Mouse (Mus musculus) liver, embryonic 11.5 days (tissue): ENCODE measurements around the gene Cln5. TPM values are rescaled to one million over a fixed set of nuclear protein-coding genes. Genes with fewer than 3 reads are reported as not detected.

Experiments used
- ATAC-seq: fragments of 200-750 bp; cut with Nextera tagmentation; replicated peaks from 2 replicates; pipeline ENCODE4 v1.8.0; 2017; ENCODE audit warnings: moderate number of reproducible peaks, mild to moderate bottlenecking, moderate TSS enrichment, moderate library complexity; ENCODE audit not compliant: low FRiP score
- DNase-seq: peaks from one replicate; pipeline ENCODE4 v3.0.0-alpha.2; 2017; ENCODE audit warnings: low spot score
- H3K27ac ChIP-seq: fragments of 300-500 bp; sonication (generic); 2 replicates; pipeline ENCODE4 v1.5.1; 2014; ENCODE audit warnings: mild to moderate bottlenecking, low read depth, low read length, control low read depth
- H3K27me3 ChIP-seq: fragments of 300-500 bp; sonication (generic); replicated peaks from 2 replicates; pipeline ENCODE4 v1.6.1; 2014; ENCODE audit warnings: low read length, mixed read lengths; ENCODE audit not compliant: control insufficient read depth, insufficient read depth
- H3K36me3 ChIP-seq: fragments of 300-500 bp; sonication (generic); 2 replicates; pipeline ENCODE4 v1.6.1; 2014; ENCODE audit warnings: mild to moderate bottlenecking, low read length, moderate library complexity, mixed read lengths; ENCODE audit not compliant: control insufficient read depth, insufficient read depth
- H3K4me1 ChIP-seq: fragments of 300-500 bp; sonication (generic); replicated peaks from 2 replicates; pipeline ENCODE4 v1.6.1; 2014; ENCODE audit warnings: low read length, mixed read lengths; ENCODE audit not compliant: control insufficient read depth, insufficient read depth
- H3K4me2 ChIP-seq: fragments of 300-500 bp; sonication (generic); 2 replicates; pipeline ENCODE4 v1.6.1; 2014; ENCODE audit warnings: mild to moderate bottlenecking, control low read depth, moderate library complexity
- H3K4me3 ChIP-seq: fragments of 300-500 bp; sonication (generic); 2 replicates; pipeline ENCODE4 v1.5.1; 2014; ENCODE audit warnings: low read depth, low read length, control low read depth
- H3K9ac ChIP-seq: fragments of 300-500 bp; sonication (generic); 2 replicates; pipeline ENCODE4 v1.6.1; 2014; ENCODE audit warnings: low read depth, low read length, control low read depth
- H3K9me3 ChIP-seq: fragments of 300-500 bp; sonication (generic); 2 replicates; pipeline ENCODE4 v1.6.1; 2016; ENCODE audit warnings: low read length, inconsistent platforms, mixed read lengths; ENCODE audit not compliant: control insufficient read depth
- WGBS: fragments of 180-500 bp; shearing (Covaris S2); extraction: QIAGEN DNeasy Blood & Tissue Kit; methylation state at CpG from one replicate; pipeline ENCODE4 v1.1.7; 2014; 5-methylcytosine and 5-hydroxymethylcytosine counted together
- polyA plus RNA-seq: library from polyadenylated mRNA; unstranded; fragments of >200 nt; fragmentation: Nextera tagmentation; extraction: Ambion mirVana; gene quantifications from 2 replicates; pipeline ENCODE4 v1.2.1, GENCODE M21; 2014

Cln5 gene
- polyA plus RNA-seq, 1 experiment from 2014 or later = 29.4 TPM

- Histone ChIP-seq H3K4me3 (no peak overlapping the region), H3K36me3 (peaks cover 13% of the 10 kb centered on the region), H3K4me1 (no peaks in the 10 kb centered on the region), H3K27me3 (no peaks in the 10 kb centered on the region), H3K9me3 (no peaks in the 10 kb centered on the region), H3K4me2 (no peak overlapping the region), H3K27ac (no peak overlapping the region), H3K9ac (no peak overlapping the region)
- ATAC-seq (peak; percentile 56), DNase-seq (no peak)
- WGBS = 93% methylated on average over 3 of the region's 3 CpGs
Measured at GRCm38 (mm10) chr14:103114994-103115670, 45.1 kb downstream of the Cln5 start.

GRCm38 (mm10) chr14:103125756-103126155, 55.7 kb downstream of the Cln5 start:
- no peak for DNase-seq
- H3K4me1 ChIP-seq = no peaks in the 10 kb centered on the region
- no peak overlapping the region for H3K9ac ChIP-seq
- H3K9me3 ChIP-seq = no peaks in the 10 kb centered on the region
- peaks cover 28% of the 10 kb centered on the region; the same call in 1 of the 2 replicates for H3K36me3 ChIP-seq
- no peak for ATAC-seq
- 88% methylated on average over 6 of the region's 6 CpGs for WGBS
- H3K27ac ChIP-seq = no peak overlapping the region
- H3K27me3 ChIP-seq = no peaks in the 10 kb centered on the region
- H3K4me3 ChIP-seq = no peak overlapping the region
- no peak overlapping the region for H3K4me2 ChIP-seq

Other genes with a start within 250 kb of the Cln5 start
- gene Kctd12, start 87.6 kb upstream of the Cln5 start, polyA plus RNA-seq = 5.8 TPM in 2 replicates
- gene Acod1, start 23.2 kb upstream of the Cln5 start, polyA plus RNA-seq = 0.16 and 0.25 TPM in 2 replicates
- gene Fbxl3, start 29.4 kb downstream of the Cln5 start, polyA plus RNA-seq = 15.1 and 16.0 TPM in 2 replicates